Mouse (Mus musculus): ENCODE data around the gene Dnttip2. TPM values are rescaled to one million over a fixed set of nuclear protein-coding genes. Genes with fewer than 3 reads are reported as not detected.
"Not testable (repeated sequence)": the region's sequence is repeated elsewhere in the genome, so short reads cannot be mapped to it uniquely, and the experiment has no call there.

Dnttip2 gene
- polyA plus RNA-seq, 1 experiment from 2014 or later = 78.3 TPM

DNA sequence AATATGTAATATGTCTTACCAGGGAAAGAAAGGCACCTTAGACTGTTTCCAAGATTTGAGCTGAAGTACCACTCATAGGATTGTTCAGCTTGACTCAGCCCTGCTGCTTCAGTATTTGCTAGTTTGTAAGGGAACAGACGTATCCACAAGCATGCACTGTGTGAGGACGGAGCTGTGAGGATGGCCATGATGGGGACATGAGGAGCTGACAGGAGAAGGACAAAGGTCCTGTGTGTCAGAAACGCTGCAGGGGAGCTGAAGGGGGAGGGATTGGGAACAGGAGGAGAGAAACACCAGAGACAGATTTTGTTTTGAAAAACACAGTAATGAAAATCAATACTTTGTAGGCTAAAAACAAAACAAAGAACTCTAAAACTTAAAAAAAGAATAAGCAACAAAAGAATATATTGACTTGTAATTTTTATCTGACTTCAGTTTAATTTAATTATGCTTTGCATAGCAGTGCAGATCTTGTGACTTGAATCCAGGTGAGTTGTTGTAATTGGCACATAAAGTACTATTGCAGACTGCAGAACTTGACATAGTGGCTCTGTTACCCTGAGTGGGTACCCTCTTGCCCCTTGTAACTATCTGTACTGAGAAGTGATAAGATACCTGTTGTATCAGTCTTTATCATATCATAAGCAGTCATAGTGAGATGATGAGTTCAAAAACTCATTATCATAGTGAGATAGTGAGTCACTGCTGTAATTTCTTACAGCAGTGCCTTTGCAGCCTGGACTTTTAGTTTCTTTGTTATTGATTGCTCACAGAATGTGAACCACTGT lies 21.5 kb upstream of the Dnttip2 start:
- no peaks in the 10 kb centered on the region for H3K27me3 ChIP-seq
- H3K36me3 ChIP-seq = peaks cover 6% of the 10 kb centered on the region; the same call in 1 of the 2 replicates
- WGBS = 70% methylated on average over 3 of the region's 3 CpGs
- H3K4me1 ChIP-seq = 0 out of 2 replicates have a peak, but pooled peaks cover 1% of the 10 kb centered on the region
- ATAC-seq (ENCODE audit: low FRiP score, low read depth) = no peak
- no peaks in the 10 kb centered on the region for H3K9me3 ChIP-seq
- no peak overlapping the region for H3K9ac ChIP-seq
- no peak overlapping the region for H3K4me3 ChIP-seq
- H3K27ac ChIP-seq = no peak overlapping the region
- H3K4me2 ChIP-seq (replicated peaks) = no peak overlapping the region

- not testable (repeated sequence) for H3K4me2 ChIP-seq (replicated peaks); H3K36me3 ChIP-seq; H3K4me1 ChIP-seq; H3K9ac ChIP-seq; ATAC-seq (ENCODE audit: low FRiP score, low read depth); H3K27ac ChIP-seq; H3K9me3 ChIP-seq; H3K27me3 ChIP-seq; H3K4me3 ChIP-seq
- WGBS = 85% methylated on average over 7 of the region's 7 CpGs
Observed at GRCm38 (mm10) chr3:122254050-122254449, 20.1 kb upstream of the Dnttip2 start.

DNA sequence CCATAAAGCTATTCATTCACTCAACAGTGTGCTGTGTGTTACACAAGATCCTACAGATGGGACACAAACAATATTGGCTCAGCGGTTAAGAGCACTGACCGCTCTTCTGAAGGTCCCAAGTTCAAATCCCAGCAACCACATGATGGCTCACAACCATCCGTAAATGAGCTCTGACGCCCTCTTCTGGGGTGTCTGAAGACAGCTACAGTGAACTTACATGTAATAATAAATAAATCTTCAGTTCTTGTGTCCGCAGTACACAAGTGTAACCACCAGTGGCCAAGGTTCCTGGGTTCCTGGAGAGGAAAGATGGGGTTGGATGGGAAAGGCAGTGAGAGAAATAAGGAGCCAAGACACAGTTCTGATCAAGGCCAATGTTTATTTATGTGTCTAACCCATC lies 4.2 kb upstream of the Dnttip2 start:
- Histone ChIP-seq H3K27me3 (no peaks in the 10 kb centered on the region), H3K36me3 (peaks cover 8% of the 10 kb centered on the region), H3K9me3 (no peaks in the 10 kb centered on the region), H3K9ac (no peak overlapping the region), H3K4me1 (peaks cover 2% of the 10 kb centered on the region), H3K4me2 (replicated peaks) (no peak overlapping the region), H3K4me3 (no peak overlapping the region), H3K27ac (no peak overlapping the region)
- no peak for ATAC-seq (ENCODE audit: low FRiP score, low read depth)
- WGBS = 72% methylated on average over 5 of the region's 5 CpGs

DNA sequence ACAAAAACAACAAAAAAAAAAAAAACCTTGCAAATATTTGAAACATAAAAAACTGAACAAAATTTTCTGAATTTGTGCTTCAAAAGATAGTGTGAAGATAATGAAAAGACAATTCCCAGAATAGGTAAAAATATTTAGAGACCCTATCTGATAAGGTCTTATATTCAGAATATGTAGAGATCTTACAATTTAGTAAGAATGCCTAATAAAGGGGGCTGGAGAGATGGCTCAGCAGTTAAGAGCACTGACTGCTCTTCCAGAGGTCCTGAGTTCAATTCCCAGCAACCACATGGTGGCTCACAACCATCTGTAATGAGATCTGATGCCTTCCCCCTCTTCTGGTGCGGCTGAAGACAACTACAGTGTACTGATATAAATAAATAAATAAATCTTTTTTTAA lies 1.6 kb upstream of the Dnttip2 start:
- not testable (repeated sequence) for H3K9ac ChIP-seq; H3K4me3 ChIP-seq; H3K27ac ChIP-seq; H3K9me3 ChIP-seq; ATAC-seq (ENCODE audit: low FRiP score, low read depth); H3K4me2 ChIP-seq (replicated peaks); H3K27me3 ChIP-seq
- WGBS = 83% methylated on average over 1 of the region's 1 CpGs
- Histone ChIP-seq H3K36me3 (peaks cover 25% of the 10 kb centered on the region), H3K4me1 (peaks cover 27% of the 10 kb centered on the region)

DNA sequence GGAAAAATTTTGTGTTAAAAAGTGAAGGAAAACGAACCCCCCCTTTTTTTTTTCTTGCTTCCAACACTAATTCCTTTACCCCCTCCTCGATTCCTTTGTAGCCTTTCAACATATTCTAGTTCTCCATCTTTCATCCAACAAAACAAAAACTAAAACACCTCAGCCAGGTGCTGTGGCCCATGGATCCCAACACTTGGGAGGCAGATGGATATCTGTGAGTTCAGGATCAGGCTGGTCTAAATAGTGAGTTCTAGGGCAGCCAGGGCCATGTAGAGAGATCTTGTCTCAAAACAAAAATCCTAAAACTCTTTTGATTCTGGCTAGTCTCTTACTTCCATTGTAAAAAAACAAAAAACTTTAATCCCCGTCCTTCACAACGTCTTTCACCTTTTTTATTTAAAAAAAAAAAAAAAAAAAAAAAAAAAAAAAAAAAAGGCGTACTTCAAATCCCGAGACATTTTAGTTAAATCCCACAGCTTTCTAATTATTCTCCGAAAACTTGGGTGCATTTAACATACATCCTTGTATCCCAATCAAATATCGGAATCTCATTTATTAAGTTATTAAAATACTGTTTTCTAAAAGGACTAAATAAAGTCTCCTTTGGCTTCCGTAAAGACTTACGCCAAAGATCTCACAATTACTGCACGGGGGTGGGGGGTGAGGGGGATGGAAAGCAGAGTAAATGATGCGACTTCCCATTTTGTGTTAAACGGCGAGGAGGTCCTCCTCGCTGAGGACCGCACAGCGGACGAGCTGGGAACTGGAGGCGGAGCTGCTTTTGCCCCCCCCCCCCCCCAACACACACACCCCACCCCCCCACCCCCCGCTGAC lies 564 bp upstream of the Dnttip2 start:
- Histone ChIP-seq H3K4me1 (peaks cover 34% of the 10 kb centered on the region), H3K9me3 (no peaks in the 10 kb centered on the region), H3K4me3 (peak overlapping the region; percentile 94), H3K4me2 (replicated peaks) (peak overlapping the region; percentile 49), H3K9ac (peak overlapping the region; percentile 50; the same call in 1 of the 2 replicates), H3K36me3 (peaks cover 36% of the 10 kb centered on the region), H3K27me3 (no peaks in the 10 kb centered on the region), H3K27ac (no peak overlapping the region)
- no peak for ATAC-seq (ENCODE audit: low FRiP score, low read depth)
- 11% methylated on average over 20 of the region's 20 CpGs for WGBS

GRCm38 (mm10) chr3:122275111-122275510 lies 923 bp downstream of the Dnttip2 start:
- H3K9ac ChIP-seq = peak overlapping the region; percentile 89; the same call in 1 of the 2 replicates

DNA sequence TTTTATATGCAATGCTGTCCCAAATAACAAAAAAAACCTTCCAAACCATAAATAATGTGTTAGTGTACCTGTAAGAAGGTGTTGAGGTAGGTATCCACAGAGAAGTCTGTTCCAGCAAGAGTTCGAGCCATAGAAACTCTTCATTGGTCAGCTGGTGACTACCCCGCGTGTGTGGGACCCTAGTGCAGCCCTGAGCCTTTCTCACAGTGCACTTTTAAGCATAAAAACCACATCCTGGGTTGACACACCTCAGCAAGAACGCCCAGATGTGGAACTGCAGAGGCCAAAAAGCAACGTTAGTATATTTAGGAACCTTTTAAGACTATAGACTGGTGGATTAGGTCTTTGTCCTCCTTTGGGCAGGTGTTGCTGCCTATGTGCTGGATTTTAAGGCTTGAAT lies 13.0 kb downstream of the Dnttip2 start:
- no peak for ATAC-seq (ENCODE audit: low FRiP score, low read depth)
- H3K4me1 ChIP-seq = peaks cover 13% of the 10 kb centered on the region
- H3K4me3 ChIP-seq = no peak overlapping the region
- 70% methylated on average over 5 of the region's 5 CpGs for WGBS
- H3K27me3 ChIP-seq = no peaks in the 10 kb centered on the region
- H3K36me3 ChIP-seq = peaks cover 34% of the 10 kb centered on the region
- no peak overlapping the region for H3K4me2 ChIP-seq (replicated peaks)
- no peaks in the 10 kb centered on the region for H3K9me3 ChIP-seq
- H3K9ac ChIP-seq = no peak overlapping the region
- no peak overlapping the region for H3K27ac ChIP-seq

More at GRCm38 (mm10) chr3:122275111-122275510, 923 bp downstream of the Dnttip2 start:
- peaks cover 34% of the 10 kb centered on the region for H3K4me1 ChIP-seq
- H3K9me3 ChIP-seq = no peaks in the 10 kb centered on the region
- H3K36me3 ChIP-seq = peaks cover 51% of the 10 kb centered on the region
- H3K27me3 ChIP-seq = no peaks in the 10 kb centered on the region
- no peak overlapping the region for H3K27ac ChIP-seq
- peak overlapping the region; percentile 94 for H3K4me3 ChIP-seq
- no peak for ATAC-seq (ENCODE audit: low FRiP score, low read depth)
- H3K4me2 ChIP-seq (replicated peaks) = peak overlapping the region; percentile 77
- WGBS = 74% methylated on average over 10 of the region's 10 CpGs

DNA sequence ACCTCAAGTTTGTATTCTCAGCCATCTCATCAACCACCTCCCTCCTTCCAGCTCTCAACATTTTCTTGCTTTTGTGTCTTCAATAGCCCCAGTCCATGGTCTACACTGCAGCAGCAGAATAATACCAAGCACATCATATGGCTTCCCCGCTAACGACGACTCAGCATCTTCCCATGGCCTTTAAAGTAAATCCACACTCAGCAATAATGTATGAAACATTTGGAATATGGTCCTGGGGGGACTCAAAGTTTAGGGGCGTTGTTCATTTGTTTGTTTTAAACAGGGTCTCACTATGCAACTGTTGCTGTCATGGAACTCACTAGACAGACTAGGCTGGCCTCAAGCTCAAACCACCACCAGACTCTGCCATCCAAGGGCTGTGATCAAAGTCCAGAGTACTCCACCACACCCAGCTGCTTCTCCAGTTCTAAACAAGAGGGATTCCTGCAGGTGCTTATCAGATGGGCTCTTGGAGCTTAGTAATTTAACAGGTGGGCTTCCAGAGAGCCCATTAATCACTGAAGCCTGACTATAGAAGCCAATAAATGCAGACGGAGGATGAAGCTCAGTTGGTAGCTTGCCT lies 14.5 kb downstream of the Dnttip2 start:
- Histone ChIP-seq H3K4me2 (replicated peaks) (no peak overlapping the region), H3K9me3 (no peaks in the 10 kb centered on the region), H3K4me3 (no peak overlapping the region), H3K4me1 (peaks cover 18% of the 10 kb centered on the region), H3K36me3 (peaks cover 19% of the 10 kb centered on the region), H3K9ac (no peak overlapping the region), H3K27me3 (no peaks in the 10 kb centered on the region), H3K27ac (no peak overlapping the region)
- ATAC-seq (ENCODE audit: low FRiP score, low read depth) = no peak
- 76% methylated on average over 5 of the region's 5 CpGs for WGBS

DNA sequence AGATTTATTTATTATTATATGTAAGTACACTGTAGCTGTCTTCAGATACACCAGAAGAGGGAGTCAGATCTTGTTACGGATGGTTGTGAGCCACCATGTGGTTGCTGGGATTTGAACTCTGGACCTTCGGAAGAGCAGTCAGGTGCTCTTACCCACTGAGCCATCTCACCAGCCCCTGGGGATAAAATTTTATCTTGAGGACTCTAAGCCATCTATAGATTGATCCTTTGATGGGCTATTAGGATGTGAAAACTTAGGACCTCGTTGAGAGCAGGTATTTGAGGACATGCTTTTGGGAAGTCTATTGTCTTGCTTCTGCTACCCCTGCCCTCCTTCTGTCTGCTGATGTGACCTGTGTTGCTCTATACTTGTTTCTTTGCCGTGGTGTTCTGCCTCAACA lies 15.2 kb downstream of the Dnttip2 start:
- not testable (repeated sequence) for H3K9ac ChIP-seq; H3K27me3 ChIP-seq; ATAC-seq (ENCODE audit: low FRiP score, low read depth); H3K9me3 ChIP-seq; H3K4me3 ChIP-seq; H3K4me2 ChIP-seq (replicated peaks); H3K27ac ChIP-seq
- 64% methylated on average over 4 of the region's 4 CpGs for WGBS
- peaks cover 19% of the 10 kb centered on the region for H3K4me1 ChIP-seq
- H3K36me3 ChIP-seq = peaks cover 13% of the 10 kb centered on the region

DNA sequence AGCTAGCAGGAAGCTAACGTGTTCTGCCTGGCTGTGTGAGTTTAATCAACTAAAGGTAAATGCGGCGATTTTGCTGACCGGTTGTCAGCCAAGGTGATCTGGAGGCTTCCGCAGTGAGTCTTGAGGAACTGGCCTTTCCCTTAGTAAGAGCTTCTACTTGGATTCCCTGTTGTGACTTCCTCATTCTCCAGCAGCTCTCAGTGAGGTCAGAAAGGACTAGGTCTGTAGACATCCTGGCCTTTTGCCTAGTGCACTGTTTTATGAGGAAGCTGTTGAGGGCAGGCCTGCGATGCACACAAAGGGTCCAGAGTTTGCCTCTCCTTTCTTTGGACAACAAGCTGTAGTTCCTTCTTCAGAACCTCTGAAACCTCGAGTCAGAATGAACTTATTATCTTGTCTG lies 16.5 kb downstream of the Dnttip2 start:
- WGBS = 79% methylated on average over 7 of the region's 7 CpGs
- H3K4me3 ChIP-seq = no peak overlapping the region
- no peak overlapping the region for H3K4me2 ChIP-seq (replicated peaks)
- H3K27ac ChIP-seq = no peak overlapping the region
- no peaks in the 10 kb centered on the region for H3K9me3 ChIP-seq
- H3K36me3 ChIP-seq = peaks cover 3% of the 10 kb centered on the region
- no peak overlapping the region; the same call in 1 of the 2 replicates for H3K9ac ChIP-seq
- H3K4me1 ChIP-seq = peaks cover 32% of the 10 kb centered on the region
- H3K27me3 ChIP-seq = no peaks in the 10 kb centered on the region
- ATAC-seq (ENCODE audit: low FRiP score, low read depth) = no peak

- no peak for ATAC-seq (ENCODE audit: low FRiP score, low read depth)
- peak overlapping the region; percentile 88 for H3K4me3 ChIP-seq
- H3K27me3 ChIP-seq = no peaks in the 10 kb centered on the region
- H3K27ac ChIP-seq = no peak overlapping the region
- peak overlapping the region; percentile 69 for H3K4me2 ChIP-seq (replicated peaks)
- no peaks in the 10 kb centered on the region for H3K9me3 ChIP-seq
- no peak overlapping the region for H3K9ac ChIP-seq
- H3K36me3 ChIP-seq = no peaks in the 10 kb centered on the region
- 64% methylated on average over 12 of the region's 12 CpGs for WGBS
- H3K4me1 ChIP-seq = peaks cover 42% of the 10 kb centered on the region
Observed at GRCm38 (mm10) chr3:122291828-122292227, 17.6 kb downstream of the Dnttip2 start.

Data from limb, embryonic 13.5 days (tissue).